Mouse (Mus musculus) midbrain, postnatal 0 days (tissue): ENCODE data around the gene Ifnk. TPM values are rescaled to one million over a fixed set of nuclear protein-coding genes. Genes with fewer than 3 reads are reported as not detected.

Source experiments
- ATAC-seq: fragments of 200-750 bp; cut with Nextera tagmentation; 2 replicates; pipeline ENCODE4 v1.8.0; 2017; ENCODE audit warnings: moderate number of reproducible peaks, mild to moderate bottlenecking, moderate TSS enrichment, moderate library complexity; ENCODE audit not compliant: low FRiP score
- DNase-seq: peaks from one replicate; pipeline ENCODE4 v3.0.0-alpha.2; 2015; ENCODE audit warnings: low spot score
- H3K27ac ChIP-seq: fragments of 300-500 bp; sonication (generic); 2 replicates; pipeline ENCODE4 v1.5.1; 2014; ENCODE audit warnings: low read depth, mild to moderate bottlenecking, low read length, mixed read lengths
- H3K27me3 ChIP-seq: fragments of 300-500 bp; sonication (generic); 2 replicates; pipeline ENCODE4 v1.6.1; 2014; ENCODE audit warnings: low read length, control low read depth, mixed read lengths; ENCODE audit not compliant: insufficient read depth
- H3K36me3 ChIP-seq: fragments of 300-500 bp; sonication (generic); 2 replicates; pipeline ENCODE4 v1.6.1; 2014; ENCODE audit warnings: low read length, control low read depth, mixed read lengths; ENCODE audit not compliant: insufficient read depth
- H3K4me1 ChIP-seq: fragments of 300-500 bp; sonication (generic); 2 replicates; pipeline ENCODE4 v1.6.1; 2014; ENCODE audit warnings: mild to moderate bottlenecking, control low read depth, antibody characterized with exemption, low read length, mixed read lengths; ENCODE audit not compliant: insufficient read depth
- H3K4me2 ChIP-seq: fragments of 300-500 bp; sonication (generic); 2 replicates; pipeline ENCODE4 v1.6.1; 2014; ENCODE audit warnings: low read depth, mild to moderate bottlenecking, low read length, mixed read lengths; ENCODE audit not compliant: poor library complexity, severe bottlenecking
- H3K4me3 ChIP-seq: fragments of 300-500 bp; sonication (generic); 2 replicates; pipeline ENCODE4 v1.5.1; 2014; ENCODE audit warnings: low read depth, mild to moderate bottlenecking, low read length, moderate library complexity
- H3K9ac ChIP-seq: fragments of 300-500 bp; sonication (generic); replicated peaks from 2 replicates; pipeline ENCODE4 v1.6.1; 2014; ENCODE audit warnings: mild to moderate bottlenecking, low read length, moderate library complexity, mixed read lengths; ENCODE audit not compliant: poor library complexity, severe bottlenecking
- H3K9me3 ChIP-seq: fragments of 300-500 bp; sonication (generic); 2 replicates; pipeline ENCODE4 v1.6.1; 2016; ENCODE audit warnings: low read length, control low read depth
- CTCF ChIP-seq: IDR thresholded peaks from 2 replicates; pipeline ENCODE4 v1.5.1; 2016; ENCODE audit warnings: antibody characterized with exemption, mild to moderate bottlenecking
- WGBS: fragments of 180-500 bp; shearing (Covaris S2); extraction: QIAGEN DNeasy Blood & Tissue Kit; methylation state at CpG from one replicate; pipeline ENCODE4 v1.1.7; 2014; 5-methylcytosine and 5-hydroxymethylcytosine counted together
- polyA plus RNA-seq: library from polyadenylated mRNA; unstranded; fragments of >200 nt; fragmentation: Nextera tagmentation; extraction: Ambion mirVana; gene quantifications from 2 replicates; pipeline ENCODE4 v1.2.1, GENCODE M21; 2015
- total RNA-seq: library from RNA; depleted of rRNA; stranded (reverse); fragments of >200 nt; gene quantifications from 2 replicates; pipeline ENCODE4 v1.2.3, GENCODE M21; 2014

The Ifnk gene
- total and polyA plus RNA-seq, 2 experiments from 2014 or later: not detected

GRCm38 (mm10) chr4:35155132-35155922 lies 3.5 kb downstream of the Ifnk start:
- WGBS: 24% methylated on average over 20 of the region's 20 CpGs
- Histone ChIP-seq H3K4me3 (peak overlapping the region; percentile 56), H3K36me3 (no peaks in the 10 kb centered on the region), H3K27me3 (peaks cover 8% of the 10 kb centered on the region; the same call in 1 of the 2 replicates), H3K4me1 (peaks cover 8% of the 10 kb centered on the region; the same call in 1 of the 2 replicates), H3K4me2 (peak overlapping the region; percentile 97), H3K9ac (no peak overlapping the region), H3K27ac (no peak overlapping the region), H3K9me3 (no peaks in the 10 kb centered on the region)
- DNase-seq (no peak), ATAC-seq (no peak)
- TF ChIP-seq CTCF: peak; percentile 31; the same call in 1 of the 2 replicates

GRCm38 (mm10) chr4:35156149-35156611 lies 4.3 kb downstream of the Ifnk start:
- ATAC-seq (0 out of 2 replicates have a peak, but pooled peaks have one; percentile 43), DNase-seq (peak; percentile 8)
- Histone ChIP-seq H3K9me3 (no peaks in the 10 kb centered on the region), H3K9ac (peak overlapping the region; percentile 39), H3K27ac (no peak overlapping the region), H3K4me2 (peak overlapping the region; percentile 97), H3K36me3 (no peaks in the 10 kb centered on the region), H3K27me3 (peaks cover 8% of the 10 kb centered on the region; the same call in 1 of the 2 replicates), H3K4me1 (peaks cover 8% of the 10 kb centered on the region; the same call in 1 of the 2 replicates), H3K4me3 (peak overlapping the region; percentile 56)
- TF ChIP-seq CTCF: no peak
- WGBS: 1% methylated on average over 26 of the region's 26 CpGs

- under 1% methylated on average over 50 of the region's 50 CpGs for WGBS
- Histone ChIP-seq H3K9me3 (no peaks in the 10 kb centered on the region), H3K4me2 (peak within 1 kb of the TSS; percentile 97), H3K36me3 (no peaks in the 10 kb centered on the region), H3K4me3 (peak within 1 kb of the TSS; percentile 56), H3K27ac (peak within 1 kb of the TSS; percentile 26; the same call in 1 of the 2 replicates), H3K4me1 (peaks cover 8% of the 10 kb centered on the region; the same call in 1 of the 2 replicates), H3K9ac (peak within 1 kb of the TSS; percentile 48), H3K27me3 (peaks cover 8% of the 10 kb centered on the region; the same call in 1 of the 2 replicates)
- ATAC-seq (peak; percentile 87), DNase-seq (peak; percentile 72)
- peak; percentile 86 for TF ChIP-seq CTCF
These were observed 5.1 kb downstream of the Ifnk start, which contains the start of gene Mob3b for GRCm38 (mm10) chr4:35156751-35157611. Mob3b (minus strand) TSS chr4:35157484.

GRCm38 (mm10) chr4:35157815-35158214 lies 6.0 kb downstream of the Ifnk start:
- H3K4me1 ChIP-seq: peaks cover 8% of the 10 kb centered on the region; the same call in 1 of the 2 replicates
- H3K9me3 ChIP-seq: no peaks in the 10 kb centered on the region
- H3K4me2 ChIP-seq: peak overlapping the region; percentile 97
- no peak overlapping the region for H3K27ac ChIP-seq
- H3K4me3 ChIP-seq: 0 out of 2 replicates have a peak overlapping the region, but pooled peaks have one; percentile 56
- no peak overlapping the region for H3K9ac ChIP-seq
- ATAC-seq: no peak
- DNase-seq: no peak
- H3K36me3 ChIP-seq: no peaks in the 10 kb centered on the region
- TF ChIP-seq CTCF: no peak
- WGBS: 72% methylated on average over 11 of the region's 11 CpGs
- peaks cover 8% of the 10 kb centered on the region; the same call in 1 of the 2 replicates for H3K27me3 ChIP-seq

GRCm38 (mm10) chr4:35165275-35165674 lies 13.4 kb downstream of the Ifnk start:
- WGBS: 90% methylated on average over 2 of the region's 2 CpGs
- H3K4me1 ChIP-seq: no peaks in the 10 kb centered on the region
- no peaks in the 10 kb centered on the region for H3K9me3 ChIP-seq
- no peak overlapping the region for H3K4me2 ChIP-seq
- no peak overlapping the region for H3K27ac ChIP-seq
- DNase-seq (no peak), ATAC-seq (no peak)
- H3K4me3 ChIP-seq: no peak overlapping the region
- TF ChIP-seq CTCF: no peak
- no peaks in the 10 kb centered on the region for H3K36me3 ChIP-seq
- no peaks in the 10 kb centered on the region for H3K27me3 ChIP-seq
- no peak overlapping the region for H3K9ac ChIP-seq
